Mouse (Mus musculus) hindbrain, embryonic 16.5 days (tissue): Measurements from ENCODE around the gene Rbp2. TPM values are rescaled to one million over a fixed set of nuclear protein-coding genes. Genes with fewer than 3 reads are reported as not detected.

Source experiments
- ATAC-seq: fragments of 200-750 bp; cut with Nextera tagmentation; 2 replicates; pipeline ENCODE4 v1.8.0; 2017; ENCODE audit warnings: moderate TSS enrichment, moderate library complexity
- H3K27ac ChIP-seq: fragments of 300-500 bp; sonication (generic); 2 replicates; pipeline ENCODE4 v1.5.1; 2014; ENCODE audit warnings: low read depth, mild to moderate bottlenecking, control low read depth, low read length, moderate library complexity
- H3K27me3 ChIP-seq: fragments of 300-500 bp; sonication (generic); replicated peaks from 2 replicates; pipeline ENCODE4 v1.6.1; 2014; ENCODE audit warnings: low read length; ENCODE audit not compliant: control insufficient read depth, insufficient read depth
- H3K36me3 ChIP-seq: fragments of 300-500 bp; sonication (generic); 2 replicates; pipeline ENCODE4 v1.6.1; 2014; ENCODE audit warnings: mild to moderate bottlenecking, low read length, moderate library complexity, mixed read lengths; ENCODE audit not compliant: control insufficient read depth, insufficient read depth
- H3K4me1 ChIP-seq: fragments of 300-500 bp; sonication (generic); 2 replicates; pipeline ENCODE4 v1.6.1; 2014; ENCODE audit warnings: low read depth, low read length; ENCODE audit not compliant: control insufficient read depth, insufficient read depth
- H3K4me2 ChIP-seq: fragments of 300-500 bp; sonication (generic); 2 replicates; pipeline ENCODE4 v1.6.1; 2014; ENCODE audit warnings: mild to moderate bottlenecking, low read length, control low read depth, moderate library complexity
- H3K4me3 ChIP-seq: fragments of 300-500 bp; sonication (generic); 2 replicates; pipeline ENCODE4 v1.5.1; 2014; ENCODE audit warnings: mild to moderate bottlenecking, low read length, control low read depth, moderate library complexity
- H3K9ac ChIP-seq: fragments of 300-500 bp; sonication (generic); 2 replicates; pipeline ENCODE4 v1.6.1; 2014; ENCODE audit warnings: low read depth, mild to moderate bottlenecking, control low read depth, low read length, moderate library complexity
- H3K9me3 ChIP-seq: fragments of 300-500 bp; sonication (generic); 2 replicates; pipeline ENCODE4 v1.6.1; 2014; ENCODE audit warnings: mild to moderate bottlenecking, low read length, moderate library complexity; ENCODE audit not compliant: control insufficient read depth
- WGBS: fragments of 180-500 bp; shearing (Covaris S2); extraction: QIAGEN DNeasy Blood & Tissue Kit; methylation state at CpG from one replicate; pipeline ENCODE4 v1.1.7; 2014; 5-methylcytosine and 5-hydroxymethylcytosine counted together
- polyA plus RNA-seq: library from polyadenylated mRNA; unstranded; fragments of >200 nt; fragmentation: Nextera tagmentation; extraction: Ambion mirVana; gene quantifications from 2 replicates; pipeline ENCODE4 v1.2.1, GENCODE M21; 2015

The Rbp2 gene
- 0.98 and 1.3 TPM in 2 replicates for polyA plus RNA-seq

- WGBS: 89% methylated on average over 3 of the region's 3 CpGs
- no peaks in the 10 kb centered on the region for H3K36me3 ChIP-seq
- no peak for ATAC-seq
- H3K4me2 ChIP-seq: no peak within 1 kb of the TSS
- no peaks in the 10 kb centered on the region for H3K27me3 ChIP-seq
- no peak within 1 kb of the TSS for H3K9ac ChIP-seq
- no peak within 1 kb of the TSS for H3K4me3 ChIP-seq
- H3K9me3 ChIP-seq: no peaks in the 10 kb centered on the region
- no peaks in the 10 kb centered on the region for H3K4me1 ChIP-seq
- no peak within 1 kb of the TSS for H3K27ac ChIP-seq
These were observed at the start of gene Rbp2 for GRCm38 (mm10) chr9:98485815-98486214. Gene Rbp2 (plus strand): TSS chr9:98486115.

- no peaks in the 10 kb centered on the region for H3K36me3 ChIP-seq
- no peak overlapping the region for H3K4me2 ChIP-seq
- ATAC-seq: no peak
- no peaks in the 10 kb centered on the region for H3K9me3 ChIP-seq
- H3K4me1 ChIP-seq: no peaks in the 10 kb centered on the region
- H3K4me3 ChIP-seq: no peak overlapping the region
- H3K27ac ChIP-seq: no peak overlapping the region
- WGBS: 94% methylated on average over 4 of the region's 4 CpGs
- H3K9ac ChIP-seq: no peak overlapping the region
- no peaks in the 10 kb centered on the region; the same call in 1 of the 2 replicates for H3K27me3 ChIP-seq
These were observed 48.1 kb upstream of the Rbp2 start for GRCm38 (mm10) chr9:98437819-98438218.

- H3K27ac ChIP-seq: no peak overlapping the region
- H3K4me1 ChIP-seq: no peaks in the 10 kb centered on the region
- H3K27me3 ChIP-seq: no peaks in the 10 kb centered on the region; the same call in 1 of the 2 replicates
- no peaks in the 10 kb centered on the region for H3K36me3 ChIP-seq
- no peak overlapping the region for H3K4me2 ChIP-seq
- WGBS: 52% methylated on average over 3 of the region's 3 CpGs
- no peak overlapping the region for H3K9ac ChIP-seq
- no peak for ATAC-seq
- no peak overlapping the region for H3K4me3 ChIP-seq
- no peaks in the 10 kb centered on the region for H3K9me3 ChIP-seq
These were observed 46.8 kb upstream of the Rbp2 start for GRCm38 (mm10) chr9:98439091-98439490.

DNA sequence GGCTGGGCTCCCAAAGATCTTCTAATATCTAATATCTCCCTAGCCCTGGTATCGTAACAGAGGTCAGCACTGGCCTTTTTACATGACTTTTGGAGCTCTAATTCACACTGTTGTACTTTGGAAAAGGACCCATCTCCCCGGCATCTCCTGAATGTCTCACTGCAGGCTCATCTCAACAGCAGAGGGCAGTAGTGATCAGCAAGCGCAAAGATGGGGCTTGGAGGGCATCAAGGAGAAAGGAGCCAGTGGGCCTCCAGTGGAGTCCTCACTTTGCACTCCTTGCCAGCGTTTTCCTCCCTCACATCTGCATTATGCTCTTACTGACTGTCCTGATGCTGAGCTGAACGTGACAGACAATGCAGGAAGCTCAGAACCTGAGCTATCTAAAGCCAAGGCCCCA, 43.3 kb upstream of the Rbp2 start:
- 65% methylated on average over 5 of the region's 5 CpGs for WGBS
- no peak overlapping the region for H3K4me2 ChIP-seq
- no peaks in the 10 kb centered on the region for H3K36me3 ChIP-seq
- ATAC-seq: no peak
- H3K27me3 ChIP-seq: no peaks in the 10 kb centered on the region; the same call in 1 of the 2 replicates
- no peaks in the 10 kb centered on the region for H3K9me3 ChIP-seq
- H3K4me3 ChIP-seq: no peak overlapping the region
- H3K4me1 ChIP-seq: no peaks in the 10 kb centered on the region
- no peak overlapping the region for H3K9ac ChIP-seq
- H3K27ac ChIP-seq: no peak overlapping the region

- no peak overlapping the region for H3K4me2 ChIP-seq
These were observed 40.4 kb upstream of the Rbp2 start for GRCm38 (mm10) chr9:98445359-98446149.

DNA sequence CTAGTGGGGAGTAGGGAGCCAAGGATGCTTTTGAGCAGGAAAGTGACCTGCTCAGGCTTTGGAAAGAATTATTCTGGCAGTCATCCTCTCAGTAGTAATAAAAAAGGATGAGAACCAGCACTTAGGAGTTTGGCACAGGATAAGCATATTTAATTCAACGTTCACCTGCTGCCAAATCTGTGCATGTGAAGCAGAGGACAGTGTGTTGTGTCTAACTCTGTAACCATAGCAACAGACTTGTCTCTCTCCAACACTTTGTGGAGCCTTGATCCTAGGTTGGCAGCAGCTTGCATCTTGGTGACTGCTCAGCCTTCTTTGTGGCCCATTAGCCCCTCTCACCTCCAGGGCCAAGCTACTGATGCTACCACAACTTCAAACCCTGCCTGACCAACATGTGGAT, 34.9 kb upstream of the Rbp2 start:
- 50% methylated on average over 1 of the region's 1 CpGs for WGBS
- no peak overlapping the region for H3K9ac ChIP-seq
- H3K4me1 ChIP-seq: no peaks in the 10 kb centered on the region
- no peak overlapping the region for H3K4me2 ChIP-seq
- no peaks in the 10 kb centered on the region for H3K36me3 ChIP-seq
- no peak overlapping the region for H3K4me3 ChIP-seq
- H3K27ac ChIP-seq: no peak overlapping the region
- no peaks in the 10 kb centered on the region for H3K27me3 ChIP-seq
- H3K9me3 ChIP-seq: no peaks in the 10 kb centered on the region
- peak; percentile 60 for ATAC-seq

More at GRCm38 (mm10) chr9:98445359-98446149, 40.4 kb upstream of the Rbp2 start:
- no peaks in the 10 kb centered on the region for H3K36me3 ChIP-seq
- no peak for ATAC-seq
- no peak overlapping the region for H3K27ac ChIP-seq
- WGBS: 79% methylated on average over 9 of the region's 9 CpGs
- H3K9ac ChIP-seq: no peak overlapping the region
- no peaks in the 10 kb centered on the region; the same call in 1 of the 2 replicates for H3K27me3 ChIP-seq
- no peak overlapping the region for H3K4me3 ChIP-seq
- no peaks in the 10 kb centered on the region for H3K9me3 ChIP-seq
- H3K4me1 ChIP-seq: no peaks in the 10 kb centered on the region

- Histone ChIP-seq H3K9ac (no peak overlapping the region), H3K4me3 (no peak overlapping the region), H3K4me2 (no peak overlapping the region), H3K4me1 (no peaks in the 10 kb centered on the region), H3K27me3 (no peaks in the 10 kb centered on the region), H3K36me3 (no peaks in the 10 kb centered on the region), H3K27ac (no peak overlapping the region), H3K9me3 (no peaks in the 10 kb centered on the region)
- 67% methylated on average over 2 of the region's 2 CpGs for WGBS
- no peak for ATAC-seq
These were observed 19.2 kb upstream of the Rbp2 start for GRCm38 (mm10) chr9:98466709-98467108.

DNA sequence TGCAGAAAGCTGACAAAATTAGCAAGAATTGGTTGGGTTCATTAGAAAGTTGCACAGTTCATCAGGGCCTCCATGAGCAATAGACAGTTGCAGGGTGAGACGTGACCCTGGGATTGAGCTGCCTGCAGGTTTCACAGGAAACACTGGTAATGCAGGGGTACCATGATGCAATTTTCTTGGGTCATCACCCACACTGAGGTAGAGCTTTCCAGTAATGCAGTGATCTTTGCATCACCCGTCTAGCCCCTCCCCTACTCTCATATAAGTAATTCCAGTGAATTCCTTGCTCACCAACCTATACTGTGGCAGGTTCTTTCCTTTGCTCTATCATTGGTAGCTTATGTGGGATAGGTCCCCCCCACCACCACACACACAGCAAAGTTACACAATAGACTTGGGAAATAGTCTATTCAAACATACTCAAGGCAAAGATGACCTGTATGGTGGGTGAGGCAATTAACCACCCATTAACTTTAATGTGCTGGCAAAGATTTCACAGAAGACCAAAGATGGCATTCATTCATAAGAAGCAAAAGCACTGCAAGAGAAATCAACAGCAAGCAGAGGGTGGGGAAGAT, 5.7 kb upstream of the Rbp2 start:
- Histone ChIP-seq H3K4me3 (no peak overlapping the region), H3K4me2 (no peak overlapping the region), H3K27me3 (no peaks in the 10 kb centered on the region), H3K9me3 (no peaks in the 10 kb centered on the region), H3K27ac (no peak overlapping the region), H3K4me1 (no peaks in the 10 kb centered on the region), H3K9ac (no peak overlapping the region), H3K36me3 (no peaks in the 10 kb centered on the region)
- no peak for ATAC-seq
- WGBS: 90% methylated on average over 2 of the region's 2 CpGs

GRCm38 (mm10) chr9:98482256-98482655, 3.7 kb upstream of the Rbp2 start:
- 73% methylated on average over 4 of the region's 4 CpGs for WGBS
- Histone ChIP-seq H3K27me3 (no peaks in the 10 kb centered on the region), H3K9me3 (no peaks in the 10 kb centered on the region), H3K4me3 (no peak overlapping the region), H3K27ac (no peak overlapping the region), H3K4me2 (no peak overlapping the region), H3K4me1 (no peaks in the 10 kb centered on the region), H3K36me3 (no peaks in the 10 kb centered on the region), H3K9ac (no peak overlapping the region)
- ATAC-seq: no peak
